19 mouse cellular contexts compared by ENCODE assay signal in genomic region chr7:132387507-132387906, GRCm38 (mm10).
DNase-seq lines count a peak whose midpoint lies in the region; ATAC-seq lines count a peak whose summit lies in the region.
"Had no signal": no experiment of that assay in that cellular context is flagged by ENCODE, and none has a peak within 500 bp of the region (broad histone marks: within the 10 kb centered on the region; RNA-seq: fewer than 3 reads in every experiment).

No protein-coding gene starts in this region.

- H3K4me3 ChIP-seq in liver, embryonic 15.5 days (replicated peaks): no peak overlapping the region
- H3K4me3 ChIP-seq: embryonic facial prominence, embryonic 12.5 days; forebrain, embryonic 12.5 days; heart, embryonic 13.5 days; hindbrain, embryonic 12.5 days had no signal

- H3K36me3 ChIP-seq in liver, embryonic 15.5 days (replicated peaks): no peaks in the 10 kb centered on the region
- H3K36me3 ChIP-seq: embryonic facial prominence, embryonic 12.5 days; forebrain, embryonic 12.5 days; heart, embryonic 13.5 days; hindbrain, embryonic 12.5 days had no signal

- ATAC-seq in granulocyte monocyte progenitor cell, adult 5-6 weeks (replicated peaks; ENCODE audit: poor library complexity, severe bottlenecking): peak; percentile 57
- ATAC-seq in liver, embryonic 15.5 days (ENCODE audit: insufficient read depth): peak; percentile 47; the same call in 1 of the 2 replicates
- ATAC-seq in megakaryocyte-erythroid progenitor cell, adult 5-6 weeks (replicated peaks; ENCODE audit: low FRiP score, low TSS enrichment, poor library complexity, severe bottlenecking): peak; percentile 31; the same call in 1 of the 2 replicates
- ATAC-seq: forebrain, embryonic 16.5 days; hindbrain, postnatal 0 days had no signal

- H3K4me2 ChIP-seq in liver, embryonic 15.5 days: no peak overlapping the region
- H3K4me2 ChIP-seq: embryonic facial prominence, embryonic 12.5 days; forebrain, embryonic 12.5 days; heart, embryonic 13.5 days; hindbrain, embryonic 12.5 days had no signal

- no peaks in the 10 kb centered on the region; the same call in 1 of the 2 replicates for H3K27me3 ChIP-seq in liver, embryonic 15.5 days
- H3K27me3 ChIP-seq: embryonic facial prominence, embryonic 12.5 days; forebrain, embryonic 12.5 days; heart, embryonic 13.5 days; hindbrain, embryonic 12.5 days had no signal

- H3K4me1 ChIP-seq in liver, embryonic 15.5 days (replicated peaks): peaks cover 44% of the 10 kb centered on the region

- DNase-seq in MEL-GATA-1-ER (ENCODE audit: extremely low read depth, low read depth): peak; percentile 80
- no peak for DNase-seq in thymus, postnatal 14 days
- DNase-seq in adrenal gland, postnatal 10 days: no peak
- DNase-seq in cerebellum, postnatal 25 days: no peak
- DNase-seq: adrenal gland, postnatal 14 days; cerebellum, adult 11-12 months; cerebellum, adult 9-11 months; gastrocnemius, postnatal 25 days; heart, adult 11 months; heart, postnatal 36 days had no signal

- no peak overlapping the region for H3K9ac ChIP-seq in liver, embryonic 15.5 days
- H3K9ac ChIP-seq: embryonic facial prominence, embryonic 12.5 days; forebrain, embryonic 12.5 days; heart, embryonic 13.5 days; hindbrain, embryonic 12.5 days had no signal

- WGBS in liver, embryonic 15.5 days (ENCODE audit: insufficient replicate concordance): 5% methylated on average over 5 of the region's 5 CpGs

- H3K27ac ChIP-seq in liver, embryonic 15.5 days (replicated peaks): no peak overlapping the region
- H3K27ac ChIP-seq: embryonic facial prominence, embryonic 12.5 days; forebrain, embryonic 12.5 days; heart, embryonic 13.5 days; hindbrain, embryonic 12.5 days; hindbrain, postnatal 0 days had no signal

- H3K9me3 ChIP-seq in liver, embryonic 15.5 days (replicated peaks): no peaks in the 10 kb centered on the region
- H3K9me3 ChIP-seq: embryonic facial prominence, embryonic 12.5 days; forebrain, embryonic 12.5 days; heart, embryonic 13.5 days; hindbrain, embryonic 12.5 days had no signal
